Mouse (Mus musculus): ENCODE data around the gene Gabbr1. TPM values are rescaled to one million over a fixed set of nuclear protein-coding genes. Genes with fewer than 3 reads are reported as not detected.

Gene Gabbr1
- polyA plus RNA-seq, 1 experiment from 2014 or later = 6.1 TPM

Other genes starting within 250 kb of the Gabbr1 start
- gene H2-M10.6, start 233.8 kb upstream of the Gabbr1 start, polyA plus RNA-seq (2014; fragmentation: Nextera tagmentation; extraction: Ambion mirVana) = not detected in 2 replicates
- 36.0 and 38.2 TPM in 2 replicates for gene Trim26, start 208.8 kb upstream of the Gabbr1 start, polyA plus RNA-seq (2014; fragmentation: Nextera tagmentation; extraction: Ambion mirVana)
- 0.25 and 0.39 TPM in 2 replicates for gene Trim15, start 178.8 kb upstream of the Gabbr1 start, polyA plus RNA-seq (2014; fragmentation: Nextera tagmentation; extraction: Ambion mirVana)
- gene Trim10, start 176.4 kb upstream of the Gabbr1 start, polyA plus RNA-seq (2014; fragmentation: Nextera tagmentation; extraction: Ambion mirVana) = 5.9 and 7.4 TPM in 2 replicates
- gene Trim40, start 155.8 kb upstream of the Gabbr1 start, polyA plus RNA-seq (2014; fragmentation: Nextera tagmentation; extraction: Ambion mirVana) = not detected in 2 replicates
- gene Trim31, start 147.8 kb upstream of the Gabbr1 start, polyA plus RNA-seq (2014; fragmentation: Nextera tagmentation; extraction: Ambion mirVana) = not detected in 2 replicates
- 0.13 TPM in 1 of 2 replicates, not detected in the other for gene Rnf39, start 103.0 kb upstream of the Gabbr1 start, polyA plus RNA-seq (2014; fragmentation: Nextera tagmentation; extraction: Ambion mirVana)
- gene Ppp1r11, start 94.2 kb upstream of the Gabbr1 start, polyA plus RNA-seq (2014; fragmentation: Nextera tagmentation; extraction: Ambion mirVana) = 136 and 152 TPM in 2 replicates
- gene Znrd1, start 87.4 kb upstream of the Gabbr1 start, polyA plus RNA-seq (2014; fragmentation: Nextera tagmentation; extraction: Ambion mirVana) = 96.7 and 104 TPM in 2 replicates
- gene Znrd1as, start 87.4 kb upstream of the Gabbr1 start, polyA plus RNA-seq (2014; fragmentation: Nextera tagmentation; extraction: Ambion mirVana) = 8.0 and 9.3 TPM in 2 replicates
- not detected in 2 replicates for gene 2410137M14Rik, start 64.7 kb upstream of the Gabbr1 start, polyA plus RNA-seq (2014; fragmentation: Nextera tagmentation; extraction: Ambion mirVana)
- 0.39 and 0.45 TPM in 2 replicates for gene H2-M5, start 56.4 kb upstream of the Gabbr1 start, polyA plus RNA-seq (2014; fragmentation: Nextera tagmentation; extraction: Ambion mirVana)
- 102 and 110 TPM in 2 replicates for gene Zfp57, start 44.8 kb upstream of the Gabbr1 start, polyA plus RNA-seq (2014; fragmentation: Nextera tagmentation; extraction: Ambion mirVana)
- 0.20 TPM in 1 of 2 replicates, not detected in the other for gene Mog, start 22.6 kb upstream of the Gabbr1 start, polyA plus RNA-seq (2014; fragmentation: Nextera tagmentation; extraction: Ambion mirVana)
- gene Olfr90, start 42.5 kb downstream of the Gabbr1 start, polyA plus RNA-seq (2014; fragmentation: Nextera tagmentation; extraction: Ambion mirVana) = not detected in 2 replicates
- not detected in 2 replicates for gene Olfr91, start 52.3 kb downstream of the Gabbr1 start, polyA plus RNA-seq (2014; fragmentation: Nextera tagmentation; extraction: Ambion mirVana)
- gene Olfr92, start 74.1 kb downstream of the Gabbr1 start, polyA plus RNA-seq (2014; fragmentation: Nextera tagmentation; extraction: Ambion mirVana) = not detected in 2 replicates
- not detected in 2 replicates for gene Olfr93, start 115.5 kb downstream of the Gabbr1 start, polyA plus RNA-seq (2014; fragmentation: Nextera tagmentation; extraction: Ambion mirVana)
- gene Ubd, start 147.9 kb downstream of the Gabbr1 start, polyA plus RNA-seq (2014; fragmentation: Nextera tagmentation; extraction: Ambion mirVana) = not detected in 2 replicates
- not detected in 2 replicates for gene Olfr94, start 155.0 kb downstream of the Gabbr1 start, polyA plus RNA-seq (2014; fragmentation: Nextera tagmentation; extraction: Ambion mirVana)
- not detected in 2 replicates for gene Olfr95, start 167.2 kb downstream of the Gabbr1 start, polyA plus RNA-seq (2014; fragmentation: Nextera tagmentation; extraction: Ambion mirVana)
- gene Olfr96, start 174.2 kb downstream of the Gabbr1 start, polyA plus RNA-seq (2014; fragmentation: Nextera tagmentation; extraction: Ambion mirVana) = not detected in 2 replicates
- not detected in 2 replicates for gene Olfr97, start 191.4 kb downstream of the Gabbr1 start, polyA plus RNA-seq (2014; fragmentation: Nextera tagmentation; extraction: Ambion mirVana)
- not detected in 2 replicates for gene Olfr98, start 217.8 kb downstream of the Gabbr1 start, polyA plus RNA-seq (2014; fragmentation: Nextera tagmentation; extraction: Ambion mirVana)
- gene H2-M3, start 224.3 kb downstream of the Gabbr1 start, polyA plus RNA-seq (2014; fragmentation: Nextera tagmentation; extraction: Ambion mirVana) = 1.4 and 1.8 TPM in 2 replicates
- not detected in 2 replicates for gene Olfr99, start 237.5 kb downstream of the Gabbr1 start, polyA plus RNA-seq (2014; fragmentation: Nextera tagmentation; extraction: Ambion mirVana)